Comparison of ENCODE assay signal across 7 mouse cellular contexts in the genomic region with DNA sequence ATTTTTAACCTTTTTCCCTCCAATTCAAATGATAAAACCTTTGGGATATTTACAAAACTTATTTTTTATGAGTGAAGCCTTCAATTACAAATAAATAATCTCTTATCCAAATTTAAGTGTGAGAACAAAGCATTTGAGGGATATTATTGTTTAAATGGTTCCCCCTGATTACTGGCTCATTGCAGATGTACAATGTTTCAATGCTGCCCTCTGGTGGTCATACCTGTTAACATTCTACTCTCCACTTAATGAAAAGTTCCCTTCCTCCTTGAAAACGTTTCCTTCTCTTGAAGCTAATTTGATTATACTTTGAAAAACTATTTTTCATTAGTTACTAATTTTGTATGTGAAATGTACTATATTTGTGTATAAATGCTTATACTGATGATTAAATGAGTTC.
A peak's percentile ranks its signal among the peaks of the same experiment; 100 is the strongest.
DNase-seq lines count a peak whose midpoint lies in the region; ATAC-seq and TF ChIP-seq lines count a peak whose summit lies in the region.

No protein-coding gene starts in this region.

- H3K9ac ChIP-seq in kidney, postnatal 0 days (ENCODE audit: low read depth, low read length) = no peak overlapping the region
- no peak overlapping the region for H3K9ac ChIP-seq in ES-E14 (ENCODE audit: insufficient read depth, low read depth, low read length, poor library complexity, severe bottlenecking)
- H3K9ac ChIP-seq in embryonic facial prominence, embryonic 11.5 days (replicated peaks; ENCODE audit: low read length) = no peak overlapping the region

- no peak for ATAC-seq in kidney, postnatal 0 days (replicated peaks; ENCODE audit: low FRiP score, low read depth)
- ATAC-seq in embryonic facial prominence, embryonic 11.5 days (replicated peaks; ENCODE audit: insufficient number of reproducible peaks, low FRiP score, low TSS enrichment, low read depth) = no peak

- H3K4me1 ChIP-seq in kidney, postnatal 0 days (replicated peaks; ENCODE audit: insufficient read depth, low read length) = no peaks in the 10 kb centered on the region
- H3K4me1 ChIP-seq in ES-E14 (ENCODE audit: control insufficient read depth in 2 of 2, insufficient read depth in 2 of 2, low read length in 2 of 2, poor library complexity in 1 of 2) = no peaks in the 10 kb centered on the region
- H3K4me1 ChIP-seq in embryonic facial prominence, embryonic 11.5 days (ENCODE audit: control insufficient read depth, insufficient read depth, low read length) = no peaks in the 10 kb centered on the region

- no peaks in the 10 kb centered on the region for H3K27me3 ChIP-seq in kidney, postnatal 0 days (ENCODE audit: insufficient read depth, low read length)
- H3K27me3 ChIP-seq in embryonic facial prominence, embryonic 11.5 days (ENCODE audit: control insufficient read depth, insufficient read depth, low read length) = no peaks in the 10 kb centered on the region

- DNase-seq in kidney, postnatal 0 days (ENCODE audit: low spot score) = peak; percentile 66
- no peak for DNase-seq in kidney, adult 11 months
- peak; percentile 56 for DNase-seq in 416B (ENCODE audit: low read depth)
- DNase-seq in ES-E14 (ENCODE audit: low read depth, low spot score) = peak; percentile 36
- DNase-seq in embryonic facial prominence, embryonic 11.5 days (ENCODE audit: low spot score) = peak; percentile 77
- DNase-seq in mesoderm, embryonic 11.5 days (ENCODE audit: low read depth, low spot score) = peak; percentile 45
- no peak for DNase-seq in thymus, postnatal 36 days

- H3K36me3 ChIP-seq in kidney, postnatal 0 days (ENCODE audit: insufficient read depth, low read length) = no peaks in the 10 kb centered on the region
- H3K36me3 ChIP-seq in ES-E14 (ENCODE audit: control insufficient read depth, insufficient read depth, low read length, poor library complexity, severe bottlenecking) = no peaks in the 10 kb centered on the region
- no peaks in the 10 kb centered on the region for H3K36me3 ChIP-seq in embryonic facial prominence, embryonic 11.5 days (replicated peaks; ENCODE audit: control insufficient read depth, insufficient read depth, low read depth, low read length)

- WGBS in kidney, postnatal 0 days = 13% methylated on average over 1 of the region's 1 CpGs
- WGBS in embryonic facial prominence, embryonic 11.5 days = 11% methylated on average over 1 of the region's 1 CpGs

- H3K4me3 ChIP-seq in kidney, postnatal 0 days (replicated peaks; ENCODE audit: low read depth, low read length) = no peak overlapping the region
- no peak overlapping the region for H3K4me3 ChIP-seq in ES-E14 (ENCODE audit: insufficient read depth in 1 of 2, low read depth in 1 of 2, low read length in 2 of 2, poor library complexity in 1 of 2, severe bottlenecking in 1 of 2)
- no peak overlapping the region for H3K4me3 ChIP-seq in embryonic facial prominence, embryonic 11.5 days (ENCODE audit: low read depth, low read length)

- in situ Hi-C loops in ES-E14 (cut with MboI; ENCODE audit: low sequenced_read_pairs in 2 of 2, unreplicated experiment in 2 of 2) = no loop called here

- H3K9me3 ChIP-seq in kidney, postnatal 0 days (replicated peaks; ENCODE audit: low read length) = no peaks in the 10 kb centered on the region
- no peaks in the 10 kb centered on the region for H3K9me3 ChIP-seq in ES-E14 (ENCODE audit: control insufficient read depth, insufficient read depth, low read depth, low read length)
- H3K9me3 ChIP-seq in embryonic facial prominence, embryonic 11.5 days (replicated peaks; ENCODE audit: control insufficient read depth, low read length) = no peaks in the 10 kb centered on the region

- H3K27ac ChIP-seq in kidney, postnatal 0 days = no peak overlapping the region
- no peak overlapping the region for H3K27ac ChIP-seq in ES-E14 (ENCODE audit: insufficient read depth, low read depth, low read length, poor library complexity, severe bottlenecking)
- H3K27ac ChIP-seq in embryonic facial prominence, embryonic 11.5 days (replicated peaks; ENCODE audit: low read depth, low read length) = no peak overlapping the region

- peak; percentile 73 for TF ChIP-seq CTCF in kidney, postnatal 0 days (IDR thresholded peaks at IDR 0.05; ENCODE audit: low read depth)

- H3K4me2 ChIP-seq in kidney, postnatal 0 days (ENCODE audit: low read length) = no peak overlapping the region
- no peak overlapping the region for H3K4me2 ChIP-seq in embryonic facial prominence, embryonic 11.5 days (ENCODE audit: low read depth, low read length)

TF ChIP-seq in ES-E14, 5 proteins besides CTCF, POLR2A, EP300 and RAD21:
- TF ChIP-seq MAFK (IDR thresholded peaks at IDR 0.05; ENCODE audit: insufficient read depth, low read depth, low read length) = no peak
- TF ChIP-seq ZNF384 (IDR thresholded peaks at IDR 0.05; ENCODE audit: low read depth, low read length) = no peak
- TF ChIP-seq ZC3H11A (IDR thresholded peaks at IDR 0.05; ENCODE audit: borderline replicate concordance, low read depth, low read length) = no peak
- TF ChIP-seq HCFC1 (IDR thresholded peaks at IDR 0.05; ENCODE audit: borderline replicate concordance, insufficient read depth, low read length) = no peak
- TF ChIP-seq CHD2 (IDR thresholded peaks at IDR 0.05; ENCODE audit: low read depth, low read length) = no peak
TF ChIP-seq in ES-E14: peak in this region for 0.

Comparison
In these comparisons a context has a peak if more than half of its experiments do, and no peak if none do; other contexts are left out.
1. DNase-seq: peak in kidney, postnatal 0 days (single experiment), 416B (single experiment), ES-E14 (single experiment), embryonic facial prominence, embryonic 11.5 days (single experiment) and mesoderm, embryonic 11.5 days (single experiment); none in kidney, adult 11 months (single experiment) and thymus, postnatal 36 days (0 of 2).